Mouse (Mus musculus): ENCODE data around the gene Gm12166. TPM values are rescaled to one million over a fixed set of nuclear protein-coding genes. Genes with fewer than 3 reads are reported as not detected.

The Gm12166 gene
- polyA plus RNA-seq, 1 experiment from 2014 or later, result 4.6 TPM

GRCm38 (mm10) chr11:46038901-46039300 is 13.2 kb downstream of the Gm12166 start:
- no peaks in the 10 kb centered on the region for H3K27me3 ChIP-seq (ENCODE audit: control insufficient read depth, insufficient read depth, low read length)
- H3K4me3 ChIP-seq (ENCODE audit: control insufficient read depth in 1 of 2, insufficient read depth in 1 of 2, low read depth in 1 of 2, low read length in 2 of 2), result no peak overlapping the region
- peak overlapping the region in 1 of 2 experiments; percentile 19; a peak in 1 of 4 replicates for H3K27ac ChIP-seq (replicated peaks in 1 of 2; ENCODE audit: control insufficient read depth in 1 of 2, insufficient read depth in 1 of 2, low read depth in 2 of 2, low read length in 2 of 2)
- H3K4me2 ChIP-seq (ENCODE audit: low read length), result no peak overlapping the region
- H3K9ac ChIP-seq (ENCODE audit: low read length), result no peak overlapping the region
- H3K9me3 ChIP-seq (ENCODE audit: control insufficient read depth, low read length), result no peaks in the 10 kb centered on the region
- WGBS, result 67% methylated on average over 15 of the region's 15 CpGs
- H3K4me1 ChIP-seq (ENCODE audit: control insufficient read depth in 2 of 2, insufficient read depth in 2 of 2, low read length in 2 of 2), result no peaks in the 10 kb centered on the region; a peak in 1 of 4 replicates
- no peaks in the 10 kb centered on the region for H3K36me3 ChIP-seq (ENCODE audit: control insufficient read depth, insufficient read depth, low read length)
- no peak for ATAC-seq (ENCODE audit: insufficient number of reproducible peaks, insufficient read depth, low FRiP score, low read depth)

DNA sequence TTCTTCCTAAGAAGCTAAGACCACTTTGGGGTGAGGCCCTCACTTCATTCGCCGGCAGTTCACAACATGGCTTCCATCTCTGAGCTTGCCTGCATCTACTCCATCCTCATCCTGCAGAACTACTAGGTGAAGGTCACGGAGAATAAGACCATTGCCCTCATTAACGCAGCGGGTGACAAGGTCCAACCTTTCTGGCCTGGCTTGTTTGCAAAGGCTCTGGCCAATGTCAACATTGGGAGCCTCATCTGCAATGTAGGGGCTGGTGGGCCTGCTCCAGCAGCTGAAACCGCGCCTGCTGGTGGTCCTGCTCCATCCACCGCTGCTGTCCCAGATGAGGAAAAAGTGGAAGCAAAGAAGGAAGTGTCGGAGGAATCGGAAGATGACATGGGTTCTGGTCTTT is 15.7 kb downstream of the Gm12166 start:
- Histone ChIP-seq H3K9me3 (ENCODE audit: control insufficient read depth, low read length) (no peaks in the 10 kb centered on the region), H3K4me1 (ENCODE audit: control insufficient read depth in 2 of 2, insufficient read depth in 2 of 2, low read length in 2 of 2) (no peaks in the 10 kb centered on the region; a peak in 1 of 4 replicates), H3K4me3 (ENCODE audit: control insufficient read depth in 1 of 2, insufficient read depth in 1 of 2, low read depth in 1 of 2, low read length in 2 of 2) (no peak overlapping the region), H3K27ac (replicated peaks in 1 of 2; ENCODE audit: control insufficient read depth in 1 of 2, insufficient read depth in 1 of 2, low read depth in 2 of 2, low read length in 2 of 2) (no peak overlapping the region), H3K9ac (ENCODE audit: low read length) (no peak overlapping the region), H3K36me3 (ENCODE audit: control insufficient read depth, insufficient read depth, low read length) (no peaks in the 10 kb centered on the region), H3K4me2 (ENCODE audit: low read length) (no peak overlapping the region), H3K27me3 (ENCODE audit: control insufficient read depth, insufficient read depth, low read length) (no peaks in the 10 kb centered on the region)
- ATAC-seq (ENCODE audit: insufficient number of reproducible peaks, insufficient read depth, low FRiP score, low read depth), result no peak
- WGBS, result 91% methylated on average over 10 of the region's 10 CpGs

GRCm38 (mm10) chr11:46032956-46033355 is 19.2 kb downstream of the Gm12166 start:
- no peak overlapping the region for H3K27ac ChIP-seq (replicated peaks in 1 of 2; ENCODE audit: control insufficient read depth in 1 of 2, insufficient read depth in 1 of 2, low read depth in 2 of 2, low read length in 2 of 2)
- H3K9me3 ChIP-seq (ENCODE audit: control insufficient read depth, low read length), result no peaks in the 10 kb centered on the region
- H3K27me3 ChIP-seq (ENCODE audit: control insufficient read depth, insufficient read depth, low read length), result no peaks in the 10 kb centered on the region
- H3K4me2 ChIP-seq (ENCODE audit: low read length), result no peak overlapping the region
- H3K4me3 ChIP-seq (ENCODE audit: control insufficient read depth in 1 of 2, insufficient read depth in 1 of 2, low read depth in 1 of 2, low read length in 2 of 2), result no peak overlapping the region
- ATAC-seq (ENCODE audit: insufficient number of reproducible peaks, insufficient read depth, low FRiP score, low read depth), result no peak
- H3K4me1 ChIP-seq (ENCODE audit: control insufficient read depth in 2 of 2, insufficient read depth in 2 of 2, low read length in 2 of 2), result peaks cover 6 to 8% of the 10 kb centered on the region in 2 experiments
- 84% methylated on average over 7 of the region's 7 CpGs for WGBS
- H3K36me3 ChIP-seq (ENCODE audit: control insufficient read depth, insufficient read depth, low read length), result no peaks in the 10 kb centered on the region
- no peak overlapping the region for H3K9ac ChIP-seq (ENCODE audit: low read length)

DNA sequence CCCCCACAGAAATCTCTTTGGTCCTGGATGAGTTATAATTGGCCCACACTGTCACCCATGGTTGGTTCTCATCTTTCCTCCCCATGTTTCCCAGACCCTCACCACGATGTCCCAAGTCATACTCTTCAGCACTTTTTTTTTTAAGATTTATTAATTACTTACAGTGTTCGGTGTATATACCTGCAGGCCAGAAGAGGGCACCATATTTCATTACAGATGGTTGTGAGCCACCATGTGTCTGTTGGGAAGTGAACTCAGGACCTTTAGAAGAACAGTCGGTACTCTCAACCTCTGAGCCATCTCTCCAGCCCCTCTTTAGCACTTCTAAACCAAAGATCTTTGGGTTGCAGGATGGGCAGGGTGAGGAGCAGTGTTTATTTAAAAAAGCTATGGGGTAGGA is 20.7 kb downstream of the Gm12166 start:
- Histone ChIP-seq H3K4me3 (ENCODE audit: control insufficient read depth in 1 of 2, insufficient read depth in 1 of 2, low read depth in 1 of 2, low read length in 2 of 2) (no peak overlapping the region), H3K27ac (replicated peaks in 1 of 2; ENCODE audit: control insufficient read depth in 1 of 2, insufficient read depth in 1 of 2, low read depth in 2 of 2, low read length in 2 of 2) (no peak overlapping the region), H3K27me3 (ENCODE audit: control insufficient read depth, insufficient read depth, low read length) (no peaks in the 10 kb centered on the region), H3K4me1 (ENCODE audit: control insufficient read depth in 2 of 2, insufficient read depth in 2 of 2, low read length in 2 of 2) (peaks cover 6 to 8% of the 10 kb centered on the region in 2 experiments), H3K4me2 (ENCODE audit: low read length) (no peak overlapping the region), H3K9ac (ENCODE audit: low read length) (no peak overlapping the region), H3K9me3 (ENCODE audit: control insufficient read depth, low read length) (no peaks in the 10 kb centered on the region), H3K36me3 (ENCODE audit: control insufficient read depth, insufficient read depth, low read length) (no peaks in the 10 kb centered on the region)
- WGBS, result 69% methylated on average over 3 of the region's 3 CpGs
- no peak for ATAC-seq (ENCODE audit: insufficient number of reproducible peaks, insufficient read depth, low FRiP score, low read depth)

GRCm38 (mm10) chr11:46030026-46030425 is 22.1 kb downstream of the Gm12166 start:
- H3K4me2 ChIP-seq (ENCODE audit: low read length), result no peak overlapping the region

GRCm38 (mm10) chr11:46029485-46029884 is 22.6 kb downstream of the Gm12166 start:
- WGBS, result 5% methylated on average over 2 of the region's 2 CpGs
- H3K4me1 ChIP-seq (ENCODE audit: control insufficient read depth in 2 of 2, insufficient read depth in 2 of 2, low read length in 2 of 2), result peaks cover 8% of the 10 kb centered on the region in 2 experiments
- no peak overlapping the region for H3K4me3 ChIP-seq (ENCODE audit: control insufficient read depth in 1 of 2, insufficient read depth in 1 of 2, low read depth in 1 of 2, low read length in 2 of 2)
- peak overlapping the region in 1 of 2 experiments; percentile 45; a peak in 2 of 4 replicates for H3K27ac ChIP-seq (replicated peaks in 1 of 2; ENCODE audit: control insufficient read depth in 1 of 2, insufficient read depth in 1 of 2, low read depth in 2 of 2, low read length in 2 of 2)
- no peaks in the 10 kb centered on the region for H3K9me3 ChIP-seq (ENCODE audit: control insufficient read depth, low read length)
- no peak for ATAC-seq (ENCODE audit: insufficient number of reproducible peaks, insufficient read depth, low FRiP score, low read depth)
- no peaks in the 10 kb centered on the region for H3K27me3 ChIP-seq (ENCODE audit: control insufficient read depth, insufficient read depth, low read length)
- H3K9ac ChIP-seq (ENCODE audit: low read length), result no peak overlapping the region
- H3K4me2 ChIP-seq (ENCODE audit: low read length), result no peak overlapping the region
- no peaks in the 10 kb centered on the region for H3K36me3 ChIP-seq (ENCODE audit: control insufficient read depth, insufficient read depth, low read length)

More at GRCm38 (mm10) chr11:46030026-46030425, 22.1 kb downstream of the Gm12166 start:
- ATAC-seq (ENCODE audit: insufficient number of reproducible peaks, insufficient read depth, low FRiP score, low read depth), result no peak
- Histone ChIP-seq H3K36me3 (ENCODE audit: control insufficient read depth, insufficient read depth, low read length) (no peaks in the 10 kb centered on the region), H3K4me1 (ENCODE audit: control insufficient read depth in 2 of 2, insufficient read depth in 2 of 2, low read length in 2 of 2) (peaks cover 8% of the 10 kb centered on the region in 2 experiments), H3K9me3 (ENCODE audit: control insufficient read depth, low read length) (no peaks in the 10 kb centered on the region), H3K4me3 (ENCODE audit: control insufficient read depth in 1 of 2, insufficient read depth in 1 of 2, low read depth in 1 of 2, low read length in 2 of 2) (no peak overlapping the region), H3K27me3 (ENCODE audit: control insufficient read depth, insufficient read depth, low read length) (no peaks in the 10 kb centered on the region), H3K9ac (ENCODE audit: low read length) (no peak overlapping the region), H3K27ac (replicated peaks in 1 of 2; ENCODE audit: control insufficient read depth in 1 of 2, insufficient read depth in 1 of 2, low read depth in 2 of 2, low read length in 2 of 2) (no peak overlapping the region)
- WGBS, result 87% methylated on average over 2 of the region's 2 CpGs

DNA sequence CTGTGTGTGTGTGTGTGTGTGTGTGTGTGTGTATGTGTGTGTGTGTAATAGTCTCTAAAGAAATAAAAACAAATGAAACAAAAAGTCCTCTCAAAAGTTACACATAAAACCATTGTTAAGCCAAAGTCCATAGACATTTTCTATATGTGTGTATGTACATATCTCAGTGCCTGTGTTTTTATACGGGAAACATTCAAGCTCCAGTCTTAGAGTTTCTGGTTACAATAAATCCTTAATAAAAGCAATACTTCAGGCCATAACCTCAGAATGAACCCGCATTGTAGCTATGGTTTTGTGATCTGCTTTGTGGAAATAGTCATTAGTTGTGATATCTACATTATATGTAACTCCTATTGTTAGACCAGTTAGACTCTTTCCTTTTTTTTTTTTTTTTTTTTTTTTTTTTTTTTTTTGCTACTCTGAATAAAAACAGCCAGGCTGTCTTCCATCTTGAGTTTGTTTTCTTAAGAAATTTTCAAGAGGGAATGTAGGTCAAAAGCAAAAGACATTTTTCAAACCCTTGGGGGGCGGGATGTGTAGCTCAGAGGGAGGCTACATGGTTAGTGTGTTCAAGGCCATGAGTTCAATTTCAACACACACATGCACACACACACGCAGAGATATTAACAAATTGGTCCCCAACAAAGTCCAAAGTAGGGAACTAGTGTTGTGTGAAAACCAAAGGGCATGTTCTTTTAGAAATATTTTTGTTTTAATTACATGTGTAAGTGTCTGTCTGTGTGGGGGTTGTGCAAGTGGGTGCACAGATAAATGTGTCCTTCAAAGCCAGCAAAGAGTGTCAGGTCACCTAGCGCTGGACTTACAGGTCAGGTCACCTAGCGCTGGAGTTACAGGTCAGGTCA is 23.9 kb downstream of the Gm12166 start:
- Histone ChIP-seq H3K27ac (replicated peaks in 1 of 2; ENCODE audit: control insufficient read depth in 1 of 2, insufficient read depth in 1 of 2, low read depth in 2 of 2, low read length in 2 of 2) (no peak overlapping the region), H3K4me1 (ENCODE audit: control insufficient read depth in 2 of 2, insufficient read depth in 2 of 2, low read length in 2 of 2) (peaks cover 8% of the 10 kb centered on the region in 2 experiments), H3K9ac (ENCODE audit: low read length) (no peak overlapping the region), H3K27me3 (ENCODE audit: control insufficient read depth, insufficient read depth, low read length) (no peaks in the 10 kb centered on the region), H3K4me2 (ENCODE audit: low read length) (no peak overlapping the region), H3K4me3 (ENCODE audit: control insufficient read depth in 1 of 2, insufficient read depth in 1 of 2, low read depth in 1 of 2, low read length in 2 of 2) (no peak overlapping the region), H3K36me3 (ENCODE audit: control insufficient read depth, insufficient read depth, low read length) (no peaks in the 10 kb centered on the region), H3K9me3 (ENCODE audit: control insufficient read depth, low read length) (no peaks in the 10 kb centered on the region)
- ATAC-seq (ENCODE audit: insufficient number of reproducible peaks, insufficient read depth, low FRiP score, low read depth), result no peak
- WGBS, result 86% methylated on average over 6 of the region's 6 CpGs

Data from heart, embryonic 14.5 days (tissue).